Mouse (Mus musculus): ENCODE measurements at regions not wholly inside any gene's neighbourhood (a gene's known extent, or its start where the extent isn't known, plus 50 kb on each side); places are given as distances from the start of the nearest gene placed in this dataset.

DNA sequence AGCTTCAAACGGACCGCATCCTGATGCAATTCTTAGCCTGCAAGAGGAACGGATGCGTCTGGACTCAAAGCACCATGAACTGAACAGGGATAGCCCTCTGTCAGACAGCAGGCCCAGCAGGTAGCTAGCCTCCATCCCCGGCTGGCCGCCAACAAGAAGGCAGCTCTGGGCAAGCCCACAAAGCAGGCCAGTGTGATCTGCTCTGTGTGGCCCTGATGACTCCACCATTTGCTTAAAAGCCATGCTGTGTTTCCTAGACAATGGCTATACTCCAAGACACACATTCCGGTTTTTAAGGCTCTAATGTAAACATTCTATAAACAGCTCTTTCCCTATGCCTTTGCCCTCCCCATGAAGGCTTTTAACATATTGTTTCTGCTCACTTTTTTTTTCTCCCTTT lies 313.8 kb upstream of the Clint1 start:
- DNase-seq, result no peak

DNA sequence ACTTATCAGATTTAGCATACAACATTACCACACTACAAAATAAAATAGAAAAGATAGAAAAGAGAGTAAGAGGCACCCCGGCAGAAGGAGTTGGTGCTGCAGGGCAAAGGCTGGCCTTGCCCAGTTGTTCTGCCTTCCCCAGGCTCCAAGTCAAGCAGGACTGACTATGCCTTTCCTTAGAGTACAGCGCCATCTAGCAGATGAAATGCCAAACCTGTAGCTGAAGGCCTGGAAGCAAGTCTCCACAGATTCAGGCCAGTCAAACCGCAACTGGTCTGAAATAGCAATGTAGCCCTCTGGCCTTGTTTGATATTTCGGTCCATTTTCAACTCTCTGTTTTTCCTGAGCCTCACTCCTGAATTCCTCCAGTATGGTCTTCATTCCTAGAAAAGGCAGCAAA lies 312.4 kb upstream of the Clint1 start:
- peak; percentile 33 to 58 for DNase-seq

DNA sequence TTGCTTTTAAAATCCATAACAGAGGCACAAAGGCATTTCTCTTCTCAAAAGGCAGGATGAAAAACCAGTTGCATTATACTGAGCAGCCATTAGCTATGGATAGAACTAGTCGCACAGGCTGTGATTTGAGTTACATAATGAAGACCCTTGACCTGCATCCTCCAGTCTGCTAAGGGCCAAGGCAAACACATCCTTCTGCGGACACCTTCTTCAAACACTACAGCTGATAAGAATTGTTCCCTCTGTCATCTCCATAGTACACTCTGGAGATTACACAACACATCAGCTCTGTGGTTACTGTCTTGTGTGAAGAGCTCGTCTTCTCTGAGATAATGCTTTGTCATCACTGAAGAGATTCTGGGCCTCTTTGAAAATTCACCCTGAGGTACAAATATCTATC lies 307.3 kb upstream of the Clint1 start:
- DNase-seq, result no peak

GRCm38 (mm10) chr11:45545896-45546626 lies 305.8 kb upstream of the Clint1 start:
- DNase-seq, result peak in 1 of 2 experiments; percentile 33

DNA sequence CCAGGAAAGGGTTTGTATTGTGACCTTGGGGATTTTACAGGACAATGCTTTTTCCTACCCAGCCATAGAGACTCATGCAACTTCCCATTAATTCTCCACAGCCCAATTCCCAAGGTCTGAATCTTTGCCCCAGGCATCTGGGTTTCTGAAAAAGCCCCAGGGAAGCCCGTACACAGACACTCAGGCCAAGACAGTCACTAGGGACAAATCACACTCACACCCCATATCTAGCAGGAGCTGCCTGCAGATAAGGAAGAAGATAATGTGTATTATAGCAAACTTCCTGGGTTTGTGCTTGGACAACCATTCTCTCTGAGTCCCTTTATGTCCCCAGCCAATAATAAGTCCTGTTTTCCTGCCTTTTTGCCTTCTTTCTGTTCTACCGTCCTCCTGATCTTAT lies 305.0 kb upstream of the Clint1 start:
- DNase-seq, result no peak

DNA sequence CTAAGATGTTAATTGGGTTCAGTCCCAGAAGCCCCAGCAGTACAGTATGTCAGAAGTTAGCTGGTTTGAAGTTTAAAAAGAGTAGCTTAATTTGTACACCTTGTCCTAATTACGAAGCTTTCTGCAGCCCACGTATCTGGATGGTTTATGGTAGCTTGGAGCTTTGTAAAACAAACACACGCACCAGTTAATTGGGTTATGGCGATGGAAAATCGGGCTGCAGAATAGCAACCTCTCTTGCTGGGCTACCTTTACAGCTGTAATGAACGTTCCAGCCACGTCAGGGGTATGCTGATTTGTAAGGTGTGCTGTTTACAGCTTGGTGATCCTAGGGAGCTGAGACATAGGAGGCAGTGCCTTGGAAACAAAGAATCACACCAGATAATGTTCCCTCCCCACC lies 301.5 kb upstream of the Clint1 start:
- DNase-seq, result no peak

DNA sequence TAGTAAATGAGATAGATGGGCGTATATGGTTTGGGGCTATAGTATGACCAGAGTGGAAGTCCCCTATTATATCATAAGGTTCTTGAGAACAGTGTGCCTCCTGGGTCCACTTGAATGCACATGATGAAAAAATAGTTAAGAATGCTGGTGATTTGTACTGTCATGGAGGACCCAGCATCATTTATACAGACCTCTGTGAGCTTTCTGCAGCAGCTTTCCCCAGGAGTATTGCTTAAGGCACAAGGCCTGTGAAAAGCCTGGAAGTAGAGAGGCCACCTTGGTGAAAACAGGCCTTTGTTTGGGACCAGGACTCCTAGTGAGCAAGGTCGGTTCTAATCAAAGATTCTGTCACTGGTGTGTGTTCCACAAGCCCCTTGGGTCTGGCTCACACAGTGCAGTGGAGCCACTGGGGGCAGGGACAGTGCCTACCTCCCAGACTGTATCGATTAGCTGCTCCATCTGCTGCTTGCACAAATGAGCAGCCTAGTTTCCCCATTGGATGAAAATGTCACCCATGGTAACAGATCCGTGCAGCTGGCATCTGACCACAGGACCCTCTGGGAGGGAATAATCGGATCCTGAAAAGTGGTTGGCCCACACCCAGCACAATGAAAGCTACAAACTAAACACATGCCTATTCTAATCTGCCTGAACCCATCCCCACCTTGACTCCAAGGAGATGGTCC lies 274.2 kb upstream of the Clint1 start:
- DNase-seq, result no peak

- DNase-seq, result no peak
Measured at GRCm38 (mm10) chr11:45592335-45592734, 259.5 kb upstream of the Clint1 start.

DNA sequence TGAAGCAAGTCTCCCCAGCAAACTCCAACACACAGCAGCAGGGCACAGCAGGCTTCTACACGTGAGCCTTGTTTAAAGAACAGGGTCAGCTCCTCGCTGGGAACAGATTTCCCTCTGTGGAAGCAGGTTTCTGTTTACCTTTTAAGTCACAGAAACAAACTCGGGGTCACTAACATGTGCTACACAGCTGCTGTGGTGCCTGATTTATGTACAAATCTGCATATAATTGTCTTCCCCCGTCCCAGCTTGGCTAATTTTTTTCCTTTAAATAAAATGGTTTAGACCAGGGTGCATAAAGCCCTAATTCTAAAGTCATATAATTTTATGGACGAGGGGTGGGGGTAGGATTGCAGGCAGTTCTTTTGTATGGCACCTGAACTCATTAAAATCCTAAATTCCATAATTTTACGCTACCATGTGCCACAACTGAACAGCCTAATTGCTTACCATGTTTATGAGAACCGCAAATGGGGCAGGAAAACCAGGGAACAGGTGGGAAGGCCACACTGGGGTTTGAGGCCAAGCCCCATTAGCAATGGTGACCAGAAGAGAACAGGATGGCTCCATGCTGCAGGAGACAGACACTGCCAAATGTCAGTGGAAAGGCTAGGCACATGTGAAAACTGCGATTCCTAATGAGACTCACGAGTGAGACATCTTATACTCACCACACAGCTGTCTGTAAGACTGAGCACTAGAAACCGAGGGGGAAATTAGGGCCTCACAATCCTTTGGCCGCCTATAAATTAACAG lies 258.8 kb upstream of the Clint1 start:
- no peak for DNase-seq

GRCm38 (mm10) chr11:45595372-45595771 lies 256.5 kb upstream of the Clint1 start:
- no peak for DNase-seq

DNA sequence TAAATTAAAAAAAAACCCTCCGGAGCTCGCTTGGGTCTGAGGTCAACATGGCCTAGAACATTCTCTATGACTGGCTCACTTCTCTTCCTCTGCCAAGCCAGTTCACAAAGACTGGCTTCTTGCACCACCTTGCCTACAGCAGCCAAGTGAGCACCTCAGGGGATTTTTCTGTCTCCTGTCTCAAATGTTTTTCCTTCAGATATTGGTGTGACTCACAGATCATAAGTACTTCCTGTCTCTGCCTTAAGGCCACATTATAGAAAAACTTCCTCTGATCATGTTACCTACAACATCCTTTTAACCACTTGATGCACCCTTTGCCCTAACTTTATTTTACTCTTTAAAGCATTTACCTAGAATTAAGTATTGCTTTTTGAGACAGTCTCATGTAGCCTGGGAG lies 230.0 kb upstream of the Clint1 start:
- DNase-seq, result no peak

- DNase-seq, result no peak
Measured at GRCm38 (mm10) chr11:45622701-45623100, 229.2 kb upstream of the Clint1 start.

DNA sequence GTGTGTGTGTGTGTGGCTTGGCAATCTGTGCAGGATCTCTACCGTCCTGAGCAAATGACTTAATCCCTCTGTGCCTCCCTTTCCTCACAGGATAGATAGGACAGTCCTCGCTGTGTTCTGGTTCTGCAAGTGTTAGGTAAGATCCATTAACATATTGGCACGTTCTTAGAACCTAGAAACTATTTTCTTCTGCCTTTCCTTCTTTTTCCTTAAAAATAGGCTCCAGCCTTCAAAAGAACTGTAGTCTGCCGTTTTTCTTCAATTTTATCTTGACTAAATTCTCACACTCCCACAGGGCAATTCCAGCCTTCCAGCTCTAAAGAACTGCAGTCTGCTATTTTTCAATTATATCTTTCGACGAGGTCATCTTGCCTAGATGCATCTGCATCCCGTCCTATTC lies 227.6 kb upstream of the Clint1 start:
- DNase-seq, result no peak

GRCm38 (mm10) chr11:45629250-45629649 lies 222.6 kb upstream of the Clint1 start:
- peak in 1 of 2 experiments; percentile 13 for DNase-seq

DNA sequence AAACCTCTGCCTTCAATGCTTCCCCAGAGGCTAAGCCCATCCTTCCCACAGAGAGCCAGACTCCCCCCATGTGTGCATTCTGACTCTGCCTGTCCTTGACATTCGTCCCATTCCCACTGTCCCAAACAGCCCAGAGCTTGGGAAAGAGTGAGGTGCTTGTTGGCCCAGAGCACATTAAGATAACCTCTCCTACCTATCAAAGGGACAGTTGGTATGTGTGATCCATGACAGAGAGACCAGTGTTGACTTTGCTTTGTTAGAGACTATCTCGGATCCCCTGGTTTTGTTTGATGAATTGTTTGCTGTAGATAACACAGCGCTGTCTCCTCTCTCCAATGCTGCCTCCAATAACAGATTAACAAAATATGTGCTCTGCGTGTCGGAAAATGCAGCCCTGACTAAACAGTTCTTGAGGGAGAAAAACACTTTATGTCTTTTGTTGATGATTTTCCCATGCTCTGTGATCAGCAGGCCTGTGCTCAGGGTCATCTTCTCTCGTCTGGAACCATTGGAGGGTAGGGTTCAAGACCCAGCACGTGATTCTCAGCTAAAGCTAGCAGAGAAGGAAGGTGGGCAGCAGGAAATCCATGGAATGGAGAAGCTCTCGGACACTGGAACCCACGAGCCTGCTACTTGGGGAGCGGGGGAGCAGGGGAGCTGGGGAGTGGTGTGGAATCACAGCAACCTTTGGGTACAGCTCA lies 217.2 kb upstream of the Clint1 start:
- DNase-seq, result no peak

DNA sequence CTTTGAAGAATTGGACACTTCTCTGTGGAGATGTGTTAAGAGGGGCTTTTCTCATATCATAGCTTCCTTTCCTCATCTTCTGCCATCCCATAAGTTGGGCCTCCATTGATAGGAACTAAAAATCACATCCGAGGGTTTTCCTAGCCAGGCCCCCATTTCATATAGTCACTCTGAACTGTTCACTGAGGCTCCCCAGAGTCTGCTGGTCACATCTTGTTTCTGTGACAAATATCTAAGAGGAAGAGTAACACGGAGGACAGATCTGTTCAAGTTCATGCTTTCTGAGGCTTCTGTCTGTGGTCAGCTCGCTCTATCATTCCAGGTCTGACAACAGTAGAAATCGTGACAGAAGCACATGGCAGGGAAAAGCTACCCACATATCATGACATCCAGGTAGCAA lies 216.0 kb upstream of the Clint1 start:
- no peak for DNase-seq

DNA sequence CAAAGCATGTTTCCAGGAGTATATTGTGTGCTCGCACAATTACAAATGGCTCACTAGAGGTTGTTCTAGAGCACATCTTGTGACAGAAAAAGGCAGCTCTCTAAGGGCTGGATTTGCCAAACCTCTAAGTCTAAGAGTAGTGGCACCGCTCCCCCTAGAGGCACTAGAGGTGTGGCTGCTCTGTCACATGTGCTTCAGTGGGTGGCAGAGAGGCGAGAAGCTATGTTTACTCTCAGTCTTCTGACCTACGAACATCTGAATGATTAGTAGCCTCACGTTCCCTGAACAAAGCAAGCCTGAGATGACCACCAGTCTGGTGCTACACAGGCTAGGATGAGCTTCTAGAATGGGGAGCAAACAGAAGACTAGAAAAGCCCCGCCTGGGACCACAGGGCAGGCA lies 212.6 kb upstream of the Clint1 start:
- DNase-seq, result no peak

- no peak for DNase-seq
Measured at GRCm38 (mm10) chr11:45642142-45642756, 209.6 kb upstream of the Clint1 start.

DNA sequence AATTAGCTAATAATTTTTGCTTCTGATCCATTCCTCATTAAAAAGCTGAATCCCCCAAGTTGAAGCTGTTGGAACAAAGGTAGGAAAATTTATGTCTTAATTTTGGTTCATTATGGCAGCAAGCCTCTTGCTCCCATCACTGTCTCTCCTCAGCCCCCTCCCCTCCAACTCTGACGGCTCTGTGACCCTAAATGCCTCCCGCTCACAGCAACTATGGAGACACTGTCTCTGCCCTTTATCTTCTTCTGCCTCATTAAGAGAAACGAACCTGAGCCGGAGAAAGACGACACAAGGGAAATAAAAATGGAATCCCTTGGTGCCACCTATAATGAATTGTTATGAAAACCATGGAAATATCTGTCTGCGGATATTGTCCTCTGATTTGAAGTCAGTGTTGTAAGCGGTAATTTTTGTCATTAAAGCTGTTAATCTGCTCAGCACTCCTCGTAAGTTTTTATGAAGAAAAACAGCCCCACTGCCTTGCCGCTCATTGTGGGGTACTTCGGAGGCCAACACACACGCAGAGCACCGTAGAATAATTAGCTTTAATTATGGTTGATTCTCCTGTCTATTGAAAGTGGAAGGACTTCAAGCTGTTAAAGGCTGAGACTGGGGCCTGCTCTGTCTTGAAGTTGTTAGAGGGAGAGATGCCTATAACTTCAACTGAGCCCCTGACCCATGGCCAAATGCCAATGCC lies 208.1 kb upstream of the Clint1 start:
- DNase-seq, result no peak

DNA sequence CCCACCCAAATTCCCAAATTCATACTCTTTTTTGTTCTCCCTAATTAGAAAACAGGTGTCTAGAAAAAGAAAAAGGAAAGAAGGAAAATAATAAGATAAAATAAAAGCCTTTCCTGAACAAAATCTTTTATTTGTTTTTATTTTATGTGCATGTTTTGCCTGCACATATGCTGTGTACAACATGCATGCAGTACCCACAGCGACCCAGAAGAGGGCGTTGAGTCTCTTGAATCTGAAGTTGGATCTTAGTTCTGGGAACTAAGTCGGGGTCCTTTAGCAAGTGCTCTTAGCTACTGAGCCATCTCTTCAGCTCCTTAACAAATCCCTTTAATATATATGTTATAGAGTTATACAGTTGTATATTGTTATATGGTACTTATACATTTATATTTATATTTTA lies 206.0 kb upstream of the Clint1 start:
- DNase-seq, result no peak

DNA sequence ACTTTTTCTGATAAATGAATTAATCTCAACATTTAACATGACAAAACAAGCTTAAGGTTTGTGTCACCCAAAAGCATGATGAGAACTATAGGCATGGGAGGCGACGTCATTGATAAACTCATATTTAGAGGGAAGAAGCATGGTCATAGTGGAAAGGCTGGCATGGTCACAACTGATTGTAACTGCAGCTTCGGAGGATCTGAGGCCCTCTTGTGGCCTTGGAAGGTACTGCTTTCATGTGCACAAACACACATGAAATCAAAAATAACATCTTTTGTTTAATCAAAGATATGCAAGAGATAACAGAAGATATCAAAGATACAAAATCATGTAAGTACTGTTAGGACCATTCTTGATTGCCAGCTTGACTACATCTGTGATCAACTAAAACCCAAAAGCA lies 204.0 kb upstream of the Clint1 start:
- DNase-seq, result peak in 1 of 2 experiments; percentile 15

- DNase-seq, result no peak
Measured at GRCm38 (mm10) chr11:45656260-45656659, 195.6 kb upstream of the Clint1 start.
